Mouse (Mus musculus) liver, adult 2 months (tissue): Measurements from ENCODE around the gene Slc6a17.

Experiments
- CTCF ChIP-seq: fragments of 200-500 bp; IDR thresholded peaks from 2 replicates; pipeline ENCODE4 v1.5.1; 2011; ENCODE audit warnings: low read depth, low read length, control low read depth
- POLR2A ChIP-seq: fragments of 200-500 bp; IDR thresholded peaks from 2 replicates; pipeline ENCODE4 v1.6.1; 2011; ENCODE audit warnings: low read length, control low read depth; ENCODE audit not compliant: insufficient read depth; ENCODE audit errors: extremely low read depth

GRCm38 (mm10) chr3:107459773-107460431 is 57.9 kb downstream of the Slc6a17 start:
- TF ChIP-seq POLR2A (no peak), CTCF (no peak)
